Mouse (Mus musculus) kidney, adult 2 months (tissue): ENCODE measurements around the gene Bcl9.

Experiments
- CTCF ChIP-seq: fragments of 200-500 bp; conservative IDR thresholded peaks from 2 replicates; pipeline ENCODE4 v1.5.1; 2011; ENCODE audit warnings: low read depth, mild to moderate bottlenecking, control low read depth, low read length, moderate library complexity, mixed read lengths; ENCODE audit not compliant: insufficient read depth, insufficient read length
- POLR2A ChIP-seq: fragments of 200-500 bp; IDR thresholded peaks from one replicate; pipeline ENCODE4 v1.6.1; 2011; ENCODE audit warnings: low read depth, low read length, control low read depth

- TF ChIP-seq POLR2A = no peak
- TF ChIP-seq CTCF = peak; percentile 55
Measured at GRCm38 (mm10) chr3:97183810-97184209, 113.9 kb downstream of the Bcl9 start.
